Mouse (Mus musculus): ENCODE data around the gene Lrrk2. TPM values are rescaled to one million over a fixed set of nuclear protein-coding genes. Genes with fewer than 3 reads are reported as not detected.

The Lrrk2 gene
- polyA plus RNA-seq, 1 experiment from 2014 or later, result 6.4 TPM

- no peak overlapping the region for H3K4me2 ChIP-seq
- 86% methylated on average over 6 of the region's 6 CpGs for WGBS
Measured at GRCm38 (mm10) chr15:91658227-91658626, 14.7 kb upstream of the Lrrk2 start.

GRCm38 (mm10) chr15:91660277-91661078 lies 12.5 kb upstream of the Lrrk2 start:
- H3K4me1 ChIP-seq, result no peaks in the 10 kb centered on the region
- no peak for ATAC-seq (replicated peaks; ENCODE audit: low FRiP score)
- H3K27me3 ChIP-seq, result no peaks in the 10 kb centered on the region
- no peak overlapping the region for H3K4me2 ChIP-seq
- no peaks in the 10 kb centered on the region for H3K9me3 ChIP-seq (replicated peaks)
- WGBS, result 60% methylated on average over 6 of the region's 6 CpGs
- no peak overlapping the region for H3K27ac ChIP-seq
- no peak overlapping the region for H3K4me3 ChIP-seq (replicated peaks)
- no peaks in the 10 kb centered on the region for H3K36me3 ChIP-seq
- no peak overlapping the region for H3K9ac ChIP-seq

More at GRCm38 (mm10) chr15:91658227-91658626, 14.7 kb upstream of the Lrrk2 start:
- Histone ChIP-seq H3K9me3 (replicated peaks) (no peaks in the 10 kb centered on the region), H3K9ac (no peak overlapping the region), H3K4me3 (replicated peaks) (no peak overlapping the region), H3K27me3 (no peaks in the 10 kb centered on the region), H3K36me3 (no peaks in the 10 kb centered on the region), H3K27ac (no peak overlapping the region), H3K4me1 (no peaks in the 10 kb centered on the region)
- ATAC-seq (replicated peaks; ENCODE audit: low FRiP score), result no peak

DNA sequence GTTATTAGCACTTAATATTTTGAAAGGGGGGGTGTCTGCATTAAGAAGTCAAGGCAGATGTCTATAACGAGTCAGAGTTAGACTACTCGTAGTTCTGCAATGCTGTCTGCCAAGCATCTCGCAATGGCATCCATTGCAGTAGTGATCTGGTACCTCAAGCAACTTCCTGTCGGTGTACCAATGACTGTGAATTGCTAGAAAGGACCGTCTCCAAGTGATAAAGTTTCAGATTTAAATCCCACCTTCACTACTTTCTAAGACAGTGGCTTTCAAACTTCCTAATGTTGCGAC lies 12.0 kb upstream of the Lrrk2 start:
- H3K4me2 ChIP-seq, result no peak overlapping the region
- WGBS, result 89% methylated on average over 6 of the region's 6 CpGs
- no peaks in the 10 kb centered on the region for H3K27me3 ChIP-seq
- H3K9me3 ChIP-seq (replicated peaks), result no peaks in the 10 kb centered on the region
- no peak overlapping the region for H3K4me3 ChIP-seq (replicated peaks)
- H3K27ac ChIP-seq, result no peak overlapping the region
- no peak for ATAC-seq (replicated peaks; ENCODE audit: low FRiP score)
- H3K9ac ChIP-seq, result no peak overlapping the region
- H3K36me3 ChIP-seq, result no peaks in the 10 kb centered on the region
- H3K4me1 ChIP-seq, result no peaks in the 10 kb centered on the region

DNA sequence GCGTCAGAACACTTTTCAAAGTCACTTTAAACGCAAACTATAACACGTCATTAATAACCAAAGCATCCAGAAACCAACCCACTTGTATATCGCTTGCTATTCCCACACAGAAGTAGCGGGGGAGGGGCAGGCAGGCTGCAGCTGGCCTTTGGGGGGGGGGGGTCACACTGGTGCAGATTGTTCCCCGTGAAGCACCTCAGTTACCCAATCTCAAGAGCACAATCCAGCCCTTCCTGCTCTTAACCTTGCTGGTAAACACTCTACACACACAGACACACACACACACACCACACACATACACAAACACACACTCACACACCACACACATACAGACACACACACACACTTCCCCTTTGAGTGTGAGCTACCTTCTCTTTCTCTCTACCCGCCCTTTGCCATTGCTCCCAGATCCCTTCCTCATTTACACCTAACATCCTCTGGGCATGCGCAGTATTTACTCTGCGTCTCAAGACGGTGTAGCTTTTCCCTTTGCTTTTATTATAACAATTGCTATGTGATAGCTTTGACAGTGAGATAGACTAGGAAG lies 8.3 kb upstream of the Lrrk2 start:
- 81% methylated on average over 10 of the region's 10 CpGs for WGBS
- Histone ChIP-seq H3K36me3 (no peaks in the 10 kb centered on the region), H3K9me3 (replicated peaks) (no peaks in the 10 kb centered on the region), H3K4me1 (no peaks in the 10 kb centered on the region), H3K4me2 (no peak overlapping the region), H3K27me3 (no peaks in the 10 kb centered on the region), H3K9ac (no peak overlapping the region), H3K27ac (no peak overlapping the region), H3K4me3 (replicated peaks) (no peak overlapping the region)
- ATAC-seq (replicated peaks; ENCODE audit: low FRiP score), result no peak

DNA sequence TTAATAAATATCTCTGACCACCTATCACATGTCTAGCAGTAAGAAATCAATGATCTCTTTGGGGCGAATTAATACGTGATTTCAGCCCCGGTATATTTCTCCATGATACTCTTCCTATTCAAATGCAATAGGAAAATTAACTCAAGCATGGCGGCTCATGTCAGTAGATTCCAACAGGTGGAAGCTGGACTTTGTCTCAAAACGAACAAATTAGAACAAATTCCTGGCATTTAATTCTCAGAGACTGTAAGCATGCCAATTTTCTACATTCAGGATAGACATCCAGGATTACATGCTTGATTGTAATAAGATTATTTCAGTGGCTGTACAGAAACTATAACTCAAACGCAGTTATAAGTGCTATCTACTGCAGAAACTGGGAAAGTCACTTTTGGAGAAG lies 7.4 kb upstream of the Lrrk2 start:
- H3K4me3 ChIP-seq (replicated peaks), result no peak overlapping the region
- no peak overlapping the region for H3K9ac ChIP-seq
- H3K9me3 ChIP-seq (replicated peaks), result no peaks in the 10 kb centered on the region
- no peak overlapping the region for H3K4me2 ChIP-seq
- no peaks in the 10 kb centered on the region for H3K36me3 ChIP-seq
- H3K27ac ChIP-seq, result no peak overlapping the region
- H3K27me3 ChIP-seq, result no peaks in the 10 kb centered on the region
- WGBS, result 87% methylated on average over 6 of the region's 6 CpGs
- H3K4me1 ChIP-seq, result 0 out of 2 replicates have a peak, but pooled peaks cover 2% of the 10 kb centered on the region
- no peak for ATAC-seq (replicated peaks; ENCODE audit: low FRiP score)

DNA sequence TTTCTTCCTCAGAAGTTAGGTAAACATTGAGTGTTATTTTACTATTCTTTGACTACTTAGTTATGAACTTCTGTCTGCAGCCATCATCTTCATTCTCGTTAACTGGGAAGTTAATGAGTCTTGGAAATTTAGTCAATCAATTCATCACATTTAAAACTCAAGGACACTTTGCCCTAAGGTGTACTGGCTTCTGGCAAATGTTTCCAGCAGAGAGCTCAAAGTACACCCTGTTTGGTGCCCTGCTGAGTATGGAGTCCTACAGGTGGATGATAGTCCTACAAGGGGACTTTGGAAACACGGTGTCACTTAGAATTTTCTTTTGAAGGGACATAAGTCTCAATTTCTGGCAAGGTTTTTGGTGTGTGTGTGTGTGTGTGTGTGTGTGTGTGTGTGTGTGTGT lies 1.8 kb upstream of the Lrrk2 start:
- Histone ChIP-seq H3K27ac (no peak overlapping the region), H3K9ac (no peak overlapping the region)
- 66% methylated on average over 2 of the region's 2 CpGs for WGBS

GRCm38 (mm10) chr15:91671987-91672386 lies 988 bp upstream of the Lrrk2 start:
- H3K27ac ChIP-seq, result no peak overlapping the region
- peak overlapping the region; percentile 70; the same call in 1 of the 2 replicates for H3K4me2 ChIP-seq

More for the DNA sequence above, 1.8 kb upstream of the Lrrk2 start:
- Histone ChIP-seq H3K4me3 (replicated peaks) (no peak overlapping the region), H3K27me3 (no peaks in the 10 kb centered on the region), H3K9me3 (replicated peaks) (no peaks in the 10 kb centered on the region), H3K4me1 (peaks cover 16% of the 10 kb centered on the region), H3K4me2 (no peak overlapping the region), H3K36me3 (no peaks in the 10 kb centered on the region)
- no peak for ATAC-seq (replicated peaks; ENCODE audit: low FRiP score)

GRCm38 (mm10) chr15:91673569-91673905 lies 562 bp downstream of the Lrrk2 start:
- ATAC-seq (replicated peaks; ENCODE audit: low FRiP score), result peak; percentile 14; the same call in 1 of the 2 replicates
- Histone ChIP-seq H3K9ac (peak overlapping the region; percentile 59), H3K9me3 (replicated peaks) (no peaks in the 10 kb centered on the region), H3K36me3 (no peaks in the 10 kb centered on the region), H3K4me2 (peak overlapping the region; percentile 70), H3K4me1 (peaks cover 16% of the 10 kb centered on the region), H3K4me3 (replicated peaks) (peak overlapping the region; percentile 62), H3K27ac (peak overlapping the region; percentile 85), H3K27me3 (no peaks in the 10 kb centered on the region)
- 23% methylated on average over 5 of the region's 5 CpGs for WGBS

More at GRCm38 (mm10) chr15:91671987-91672386, 988 bp upstream of the Lrrk2 start:
- Histone ChIP-seq H3K9ac (no peak overlapping the region), H3K4me3 (replicated peaks) (no peak overlapping the region), H3K27me3 (no peaks in the 10 kb centered on the region), H3K9me3 (replicated peaks) (no peaks in the 10 kb centered on the region), H3K36me3 (no peaks in the 10 kb centered on the region), H3K4me1 (peaks cover 16% of the 10 kb centered on the region)
- ATAC-seq (replicated peaks; ENCODE audit: low FRiP score), result no peak
- 56% methylated on average over 5 of the region's 5 CpGs for WGBS

GRCm38 (mm10) chr15:91680116-91680515 lies 7.1 kb downstream of the Lrrk2 start:
- H3K9ac ChIP-seq, result no peak overlapping the region
- no peak for ATAC-seq (replicated peaks; ENCODE audit: low FRiP score)
- no peaks in the 10 kb centered on the region for H3K9me3 ChIP-seq (replicated peaks)
- H3K4me2 ChIP-seq, result no peak overlapping the region
- H3K27me3 ChIP-seq, result no peaks in the 10 kb centered on the region
- H3K4me3 ChIP-seq (replicated peaks), result no peak overlapping the region
- WGBS, result 73% methylated on average over 2 of the region's 2 CpGs
- no peak overlapping the region for H3K27ac ChIP-seq
- H3K4me1 ChIP-seq, result no peaks in the 10 kb centered on the region
- no peaks in the 10 kb centered on the region for H3K36me3 ChIP-seq

DNA sequence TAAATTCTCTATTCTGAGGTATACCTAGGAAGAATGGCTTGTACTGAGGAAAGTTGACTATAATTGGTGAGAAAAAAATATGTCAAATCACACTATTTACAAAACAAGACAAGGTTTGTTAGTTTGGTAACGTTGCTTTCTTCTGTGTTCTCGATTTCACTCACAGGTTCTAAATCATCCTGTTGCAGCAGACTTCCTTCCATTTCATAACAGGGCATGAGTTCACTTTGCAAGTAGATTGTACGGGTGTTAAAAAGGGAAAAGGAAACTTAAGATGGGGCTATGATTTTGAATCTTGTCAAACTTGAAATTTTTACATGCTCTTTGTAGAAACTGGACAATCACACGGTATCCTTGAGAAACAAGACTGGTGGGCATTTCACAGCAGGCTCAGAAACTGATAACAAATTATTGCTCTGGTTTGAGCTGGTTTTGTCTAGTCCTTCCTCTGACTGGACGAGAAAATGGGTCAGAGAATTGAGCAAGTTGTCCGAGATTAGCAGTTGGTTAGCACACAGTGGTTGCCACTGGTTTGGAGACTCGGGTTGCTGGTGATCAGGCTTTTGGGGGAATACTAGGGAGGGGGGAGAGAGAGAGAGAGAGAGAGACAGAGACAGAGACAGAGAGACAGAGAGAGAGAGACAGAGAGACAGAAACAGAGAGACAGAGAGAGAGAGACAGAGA lies 13.0 kb downstream of the Lrrk2 start:
- no peak overlapping the region for H3K9ac ChIP-seq
- no peak overlapping the region for H3K4me2 ChIP-seq
- no peaks in the 10 kb centered on the region for H3K9me3 ChIP-seq (replicated peaks)
- no peaks in the 10 kb centered on the region for H3K4me1 ChIP-seq
- no peak overlapping the region for H3K4me3 ChIP-seq (replicated peaks)
- H3K27ac ChIP-seq, result no peak overlapping the region
- no peaks in the 10 kb centered on the region for H3K27me3 ChIP-seq
- WGBS, result 72% methylated on average over 7 of the region's 7 CpGs
- H3K36me3 ChIP-seq, result 0 out of 2 replicates have a peak, but pooled peaks cover 3% of the 10 kb centered on the region
- ATAC-seq (replicated peaks; ENCODE audit: low FRiP score), result no peak

GRCm38 (mm10) chr15:91690648-91691047 lies 17.7 kb downstream of the Lrrk2 start:
- 81% methylated on average over 9 of the region's 9 CpGs for WGBS
- H3K27me3 ChIP-seq, result no peaks in the 10 kb centered on the region
- H3K4me1 ChIP-seq, result no peaks in the 10 kb centered on the region
- 0 out of 2 replicates have a peak, but pooled peaks cover 3% of the 10 kb centered on the region for H3K36me3 ChIP-seq
- H3K4me3 ChIP-seq (replicated peaks), result no peak overlapping the region
- H3K27ac ChIP-seq, result no peak overlapping the region
- no peak overlapping the region for H3K9ac ChIP-seq
- no peaks in the 10 kb centered on the region; the same call in 1 of the 2 replicates for H3K9me3 ChIP-seq (replicated peaks)
- H3K4me2 ChIP-seq, result no peak overlapping the region
- no peak for ATAC-seq (replicated peaks; ENCODE audit: low FRiP score)

DNA sequence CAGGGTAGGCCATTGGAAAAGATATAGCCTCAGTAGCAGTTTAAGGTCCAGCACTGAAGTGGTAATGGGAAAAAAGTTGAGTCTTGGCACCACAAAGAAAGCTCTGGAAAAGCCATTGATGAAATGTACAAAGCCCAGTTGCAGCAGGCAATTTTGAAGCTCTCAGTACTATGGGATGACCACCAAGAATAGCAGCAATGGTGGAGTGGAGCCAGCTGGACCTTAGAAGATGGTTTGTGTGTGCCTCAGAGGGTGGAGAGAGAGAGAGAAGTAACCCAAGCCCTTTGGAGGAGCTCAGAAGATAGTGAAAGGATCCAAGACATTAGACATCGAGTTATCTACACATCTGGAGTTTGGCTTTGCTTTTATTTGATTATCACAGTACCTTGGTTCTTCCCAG lies 20.1 kb downstream of the Lrrk2 start:
- WGBS, result 83% methylated on average over 1 of the region's 1 CpGs
- H3K4me3 ChIP-seq (replicated peaks), result no peak overlapping the region
- no peak overlapping the region for H3K4me2 ChIP-seq
- no peak overlapping the region for H3K9ac ChIP-seq
- H3K27me3 ChIP-seq, result no peaks in the 10 kb centered on the region
- H3K4me1 ChIP-seq, result no peaks in the 10 kb centered on the region
- H3K27ac ChIP-seq, result no peak overlapping the region
- ATAC-seq (replicated peaks; ENCODE audit: low FRiP score), result no peak
- H3K9me3 ChIP-seq (replicated peaks), result no peaks in the 10 kb centered on the region; the same call in 1 of the 2 replicates
- H3K36me3 ChIP-seq, result 0 out of 2 replicates have a peak, but pooled peaks cover 6% of the 10 kb centered on the region

Measured in kidney, embryonic 15.5 days (tissue).